Mouse (Mus musculus) forebrain, embryonic 13.5 days (tissue): ENCODE results near the gene Cdhr3. TPM values are rescaled to one million over a fixed set of nuclear protein-coding genes. Genes with fewer than 3 reads are reported as not detected.
A peak's percentile ranks its signal among the peaks of the same experiment; 100 is the strongest.

Experiments
- ATAC-seq: fragments of 200-750 bp; cut with Nextera tagmentation; 2 replicates; pipeline ENCODE4 v1.8.0; 2017
- H3K27ac ChIP-seq: fragments of 300-500 bp; sonication (generic); 2 replicates; pipeline ENCODE4 v1.5.1; 2015; ENCODE audit warnings: inconsistent platforms, mild to moderate bottlenecking, moderate library complexity
- H3K27me3 ChIP-seq: fragments of 300-500 bp; sonication (generic); 2 replicates; pipeline ENCODE4 v1.6.1; 2015; ENCODE audit warnings: mild to moderate bottlenecking, inconsistent platforms
- H3K36me3 ChIP-seq: fragments of 300-500 bp; sonication (generic); 2 replicates; pipeline ENCODE4 v1.6.1; 2015; ENCODE audit warnings: mild to moderate bottlenecking, inconsistent platforms; ENCODE audit not compliant: poor library complexity, severe bottlenecking
- H3K4me1 ChIP-seq: fragments of 300-500 bp; sonication (generic); 2 replicates; pipeline ENCODE4 v1.6.1; 2015; ENCODE audit warnings: inconsistent platforms
- H3K4me2 ChIP-seq: fragments of 300-500 bp; sonication (generic); 2 replicates; pipeline ENCODE4 v1.6.1; 2015; ENCODE audit warnings: inconsistent platforms, mild to moderate bottlenecking, moderate library complexity
- H3K4me3 ChIP-seq: fragments of 300-500 bp; sonication (generic); 2 replicates; pipeline ENCODE4 v1.5.1; 2015; ENCODE audit warnings: mild to moderate bottlenecking, inconsistent platforms
- H3K9ac ChIP-seq: fragments of 300-500 bp; sonication (generic); 2 replicates; pipeline ENCODE4 v1.6.1; 2015; ENCODE audit warnings: mild to moderate bottlenecking, inconsistent platforms
- H3K9me3 ChIP-seq: fragments of 300-500 bp; sonication (generic); replicated peaks from 2 replicates; pipeline ENCODE4 v1.6.1; 2016; ENCODE audit warnings: inconsistent platforms
- WGBS: fragments of 180-500 bp; shearing (Covaris S2); methylation state at CpG from one replicate; pipeline ENCODE4 v1.1.7; 2015; 5-methylcytosine and 5-hydroxymethylcytosine counted together
- polyA plus RNA-seq: library from polyadenylated mRNA; unstranded; fragments of >200 nt; fragmentation: Nextera tagmentation; extraction: Ambion mirVana; gene quantifications from 2 replicates; pipeline ENCODE4 v1.2.1, GENCODE M21; 2015

The Cdhr3 gene
- 0.13 and 0.39 TPM in 2 replicates for polyA plus RNA-seq

DNA sequence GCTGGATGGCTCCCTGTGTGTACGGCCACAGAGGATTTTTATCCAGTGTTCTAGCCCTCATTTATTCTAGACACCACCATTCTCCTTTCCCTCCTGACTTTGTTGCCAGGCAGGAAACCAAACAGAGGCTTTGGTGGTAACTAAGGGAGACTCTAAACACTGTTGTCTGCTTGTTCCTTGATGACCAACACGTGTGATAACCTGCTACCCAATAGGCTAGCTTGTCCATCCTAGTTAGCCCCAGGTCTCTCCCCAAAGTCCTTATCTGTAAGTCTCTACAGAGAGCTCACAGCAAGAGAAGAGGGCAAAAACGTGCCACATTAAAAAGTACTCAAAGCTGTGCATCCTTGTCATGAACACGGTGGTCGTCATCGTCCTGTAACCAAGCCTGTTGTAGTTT is at the start of gene Cdhr3:
Cdhr3 (minus strand) TSS at position 101 of the 400 bp plus-strand sequence.
- Histone ChIP-seq H3K4me2 (no peak within 1 kb of the TSS), H3K4me1 (no peaks in the 10 kb centered on the region), H3K36me3 (no peaks in the 10 kb centered on the region), H3K9me3 (no peaks in the 10 kb centered on the region), H3K27me3 (peaks cover 2% of the 10 kb centered on the region; the same call in 1 of the 2 replicates), H3K27ac (no peak within 1 kb of the TSS), H3K9ac (no peak within 1 kb of the TSS), H3K4me3 (no peak within 1 kb of the TSS)
- ATAC-seq = no peak
- WGBS = 82% methylated on average over 6 of the region's 6 CpGs

DNA sequence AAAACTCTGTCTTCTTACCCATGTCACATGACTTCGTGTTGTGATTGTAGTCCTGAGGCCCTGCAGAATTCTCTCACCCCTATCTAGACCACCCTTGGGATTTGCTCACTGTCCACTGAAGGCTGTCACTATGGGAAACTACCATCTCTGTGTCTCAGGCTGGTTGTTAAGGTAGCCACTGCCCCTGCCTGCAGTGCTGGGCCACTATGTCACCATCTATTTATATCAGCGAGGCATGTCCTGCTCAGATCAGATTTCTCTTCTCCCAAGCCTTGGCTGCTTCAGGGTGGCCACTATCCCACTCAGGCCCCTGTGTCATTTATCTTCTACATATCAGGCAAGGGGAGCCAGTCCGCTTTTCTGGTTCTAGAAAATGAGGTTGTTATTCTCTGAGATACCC is 46.4 kb upstream of the Cdhr3 start:
- WGBS = 86% methylated on average over 3 of the region's 3 CpGs
- Histone ChIP-seq H3K27ac (no peak overlapping the region), H3K9ac (no peak overlapping the region), H3K4me2 (no peak overlapping the region), H3K4me3 (no peak overlapping the region), H3K4me1 (no peaks in the 10 kb centered on the region; the same call in 1 of the 2 replicates), H3K9me3 (no peaks in the 10 kb centered on the region), H3K36me3 (no peaks in the 10 kb centered on the region), H3K27me3 (no peaks in the 10 kb centered on the region)
- no peak for ATAC-seq

DNA sequence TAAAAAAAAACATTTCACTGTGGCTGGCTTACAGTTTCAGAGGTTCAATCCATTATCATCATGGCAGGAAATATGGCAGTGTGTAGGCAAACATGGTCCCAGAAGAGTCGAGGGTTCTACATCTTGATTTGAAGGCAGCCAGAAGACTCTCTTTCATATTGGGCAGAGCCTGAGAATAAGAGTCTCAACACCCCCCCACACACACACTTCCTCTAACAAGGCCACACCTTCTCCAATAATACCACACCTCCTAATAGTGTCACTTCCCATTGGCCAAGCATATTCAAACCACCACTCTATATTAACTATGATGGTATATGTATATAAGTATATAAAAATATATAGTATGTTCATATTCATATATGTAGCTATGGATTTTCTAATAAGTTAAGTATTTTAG is 45.2 kb upstream of the Cdhr3 start:
- Histone ChIP-seq H3K27me3 (no peaks in the 10 kb centered on the region), H3K4me3 (no peak overlapping the region), H3K4me1 (no peaks in the 10 kb centered on the region), H3K4me2 (no peak overlapping the region), H3K27ac (no peak overlapping the region), H3K36me3 (no peaks in the 10 kb centered on the region), H3K9ac (no peak overlapping the region), H3K9me3 (no peaks in the 10 kb centered on the region)
- ATAC-seq = no peak
- 87% methylated on average over 1 of the region's 1 CpGs for WGBS

DNA sequence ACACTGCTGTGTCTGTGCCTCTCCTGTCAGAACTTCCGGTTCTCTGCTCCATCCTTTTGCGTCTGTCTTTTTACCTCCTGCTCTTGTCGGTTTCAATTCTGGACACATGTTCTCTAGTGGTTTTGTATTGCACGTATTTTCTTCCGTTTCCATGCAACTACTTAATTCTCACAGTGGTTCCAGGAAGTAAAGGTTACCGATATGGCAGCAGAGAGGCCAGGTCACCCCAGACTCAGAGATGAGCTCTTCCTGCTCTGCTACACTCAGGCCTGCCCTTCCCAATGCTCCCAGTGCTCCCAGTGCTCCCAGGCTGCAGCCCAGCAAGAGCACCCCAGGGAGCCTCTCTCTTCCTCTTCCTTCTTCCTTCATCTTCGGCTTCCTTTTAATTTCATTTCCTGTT is 39.1 kb upstream of the Cdhr3 start:
- H3K4me3 ChIP-seq = no peak overlapping the region
- WGBS = 86% methylated on average over 7 of the region's 7 CpGs

DNA sequence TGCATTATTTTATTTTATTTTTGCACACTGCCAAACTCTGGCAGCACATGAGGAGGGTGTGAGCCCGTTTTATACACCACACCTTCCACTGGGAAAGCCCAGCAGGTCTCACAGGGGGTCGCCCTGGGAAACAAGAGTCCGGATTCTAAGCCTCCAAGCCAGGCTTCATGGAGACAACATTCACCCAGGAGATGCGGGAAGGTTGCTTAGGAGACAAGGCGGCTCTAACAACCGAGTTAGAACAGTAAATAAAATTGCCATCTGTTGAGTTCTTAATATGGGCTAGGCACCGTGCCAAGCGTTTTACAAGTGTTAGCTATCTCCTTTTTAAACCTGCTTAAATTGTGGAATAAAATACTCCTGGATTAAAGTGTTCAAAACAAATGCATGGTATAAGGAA is 37.7 kb upstream of the Cdhr3 start:
- WGBS = 37% methylated on average over 8 of the region's 8 CpGs
- H3K4me1 ChIP-seq = peaks cover 17% of the 10 kb centered on the region
- H3K9ac ChIP-seq = no peak overlapping the region
- peak overlapping the region; percentile 59; the same call in 1 of the 2 replicates for H3K27ac ChIP-seq
- H3K4me3 ChIP-seq = no peak overlapping the region
- peaks cover 3% of the 10 kb centered on the region; the same call in 1 of the 2 replicates for H3K36me3 ChIP-seq
- H3K9me3 ChIP-seq = no peaks in the 10 kb centered on the region
- H3K27me3 ChIP-seq = no peaks in the 10 kb centered on the region
- ATAC-seq = peak; percentile 37
- no peak overlapping the region for H3K4me2 ChIP-seq

More for the DNA sequence above, 39.1 kb upstream of the Cdhr3 start:
- H3K27ac ChIP-seq = no peak overlapping the region
- peaks cover 17% of the 10 kb centered on the region for H3K4me1 ChIP-seq
- no peaks in the 10 kb centered on the region for H3K9me3 ChIP-seq
- H3K4me2 ChIP-seq = no peak overlapping the region
- H3K36me3 ChIP-seq = peaks cover 3% of the 10 kb centered on the region; the same call in 1 of the 2 replicates
- no peak overlapping the region for H3K9ac ChIP-seq
- no peaks in the 10 kb centered on the region for H3K27me3 ChIP-seq
- no peak for ATAC-seq

DNA sequence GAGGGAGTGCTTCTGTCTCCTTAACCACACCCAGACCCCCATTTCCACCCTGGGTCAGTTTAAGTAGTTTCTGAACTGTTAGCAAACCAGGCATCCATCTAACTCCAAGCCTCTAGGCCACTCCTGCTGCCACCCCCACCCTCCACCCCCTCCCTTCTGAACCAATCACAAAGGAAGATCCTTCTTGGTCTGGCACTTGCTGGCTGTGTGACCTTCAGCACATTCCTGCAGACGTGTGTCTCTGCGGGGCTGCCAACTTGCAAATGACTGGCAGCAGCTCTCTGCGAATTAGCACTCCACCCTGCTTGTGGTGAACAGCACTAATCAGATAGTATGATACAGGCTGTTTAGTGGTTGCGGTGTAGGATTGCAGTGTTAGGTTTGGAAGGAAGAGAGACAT is 36.7 kb upstream of the Cdhr3 start:
- no peaks in the 10 kb centered on the region for H3K27me3 ChIP-seq
- no peak overlapping the region for H3K4me2 ChIP-seq
- no peak overlapping the region for H3K4me3 ChIP-seq
- 0 out of 2 replicates have a peak, but pooled peaks have one; percentile 13 for ATAC-seq
- H3K9ac ChIP-seq = no peak overlapping the region
- H3K36me3 ChIP-seq = peaks cover 3% of the 10 kb centered on the region; the same call in 1 of the 2 replicates
- 25% methylated on average over 4 of the region's 4 CpGs for WGBS
- H3K9me3 ChIP-seq = no peaks in the 10 kb centered on the region
- H3K27ac ChIP-seq = no peak overlapping the region
- peaks cover 17% of the 10 kb centered on the region for H3K4me1 ChIP-seq

DNA sequence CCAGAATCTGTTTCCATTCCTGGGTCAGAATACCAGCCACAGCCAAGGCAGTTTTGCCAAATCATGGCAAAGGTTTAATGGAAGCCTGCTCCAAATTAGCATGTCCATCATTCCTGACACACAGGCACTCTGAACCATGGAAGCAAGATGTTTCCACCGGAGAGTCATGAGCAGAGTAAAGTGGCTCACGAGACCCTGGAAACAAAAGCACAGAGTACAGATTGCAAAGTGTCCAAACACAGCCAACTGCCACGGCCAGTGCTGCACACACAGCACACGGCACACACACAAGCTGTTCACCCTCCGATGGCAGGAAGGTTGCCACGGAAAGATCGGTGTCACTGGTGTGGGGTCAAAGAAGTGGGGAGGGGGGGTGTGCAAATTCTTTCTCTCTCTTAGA is 36.0 kb upstream of the Cdhr3 start:
- Histone ChIP-seq H3K27ac (no peak overlapping the region), H3K9me3 (no peaks in the 10 kb centered on the region), H3K36me3 (peaks cover 3% of the 10 kb centered on the region; the same call in 1 of the 2 replicates), H3K9ac (no peak overlapping the region), H3K4me1 (peaks cover 17% of the 10 kb centered on the region), H3K27me3 (no peaks in the 10 kb centered on the region), H3K4me3 (no peak overlapping the region), H3K4me2 (no peak overlapping the region)
- peak; percentile 55; the same call in 1 of the 2 replicates for ATAC-seq
- 34% methylated on average over 7 of the region's 7 CpGs for WGBS

DNA sequence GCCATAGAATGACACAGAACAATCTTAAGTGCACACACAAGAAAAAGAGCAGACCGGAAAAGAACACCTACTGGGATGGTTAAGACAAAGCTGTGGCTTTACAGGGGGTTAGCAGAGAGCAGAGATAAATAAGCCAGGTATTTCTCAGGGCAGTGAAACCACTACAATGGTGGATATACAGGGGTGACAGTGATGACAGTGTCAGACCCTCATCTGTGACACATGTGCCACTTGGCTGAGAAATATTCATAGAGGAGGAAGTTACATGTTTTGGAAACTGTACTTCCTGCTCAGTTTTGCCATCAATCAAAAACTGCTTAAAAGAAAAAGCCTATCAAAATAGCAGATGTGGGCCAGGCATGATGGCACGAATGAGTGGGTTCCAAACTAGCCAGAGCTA is 35.4 kb upstream of the Cdhr3 start:
- no peak overlapping the region for H3K4me2 ChIP-seq
- peaks cover 3% of the 10 kb centered on the region; the same call in 1 of the 2 replicates for H3K36me3 ChIP-seq
- no peaks in the 10 kb centered on the region for H3K27me3 ChIP-seq
- no peak overlapping the region for H3K9ac ChIP-seq
- 94% methylated on average over 2 of the region's 2 CpGs for whole genome bisulfite sequencing
- H3K9me3 ChIP-seq = no peaks in the 10 kb centered on the region
- H3K4me3 ChIP-seq = no peak overlapping the region
- no peak for ATAC-seq
- H3K27ac ChIP-seq = no peak overlapping the region
- H3K4me1 ChIP-seq = peaks cover 17% of the 10 kb centered on the region

DNA sequence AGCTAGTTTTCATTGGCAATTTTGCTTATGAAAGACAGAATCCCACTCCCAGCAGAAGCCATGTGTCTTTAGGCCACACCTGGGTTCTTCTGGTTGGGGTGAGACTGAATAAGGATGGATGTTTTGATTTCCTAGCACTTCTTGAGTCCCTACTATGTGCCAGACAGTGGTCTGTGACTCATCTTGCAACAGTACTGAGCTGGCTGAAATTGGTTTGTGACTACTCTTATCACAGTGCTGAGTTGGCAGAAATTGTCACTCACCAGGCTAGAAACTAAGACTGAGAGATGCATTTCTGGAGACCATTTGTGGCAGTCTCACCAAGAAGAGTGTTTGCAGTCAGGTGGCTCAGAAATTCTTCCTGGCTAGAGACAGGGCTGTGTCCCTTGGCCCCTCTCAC is 33.6 kb upstream of the Cdhr3 start:
- Histone ChIP-seq H3K4me3 (no peak overlapping the region), H3K4me1 (peaks cover 17% of the 10 kb centered on the region), H3K4me2 (no peak overlapping the region), H3K27ac (no peak overlapping the region), H3K27me3 (no peaks in the 10 kb centered on the region), H3K36me3 (peaks cover 3% of the 10 kb centered on the region; the same call in 1 of the 2 replicates), H3K9me3 (no peaks in the 10 kb centered on the region), H3K9ac (no peak overlapping the region)
- ATAC-seq = no peak

DNA sequence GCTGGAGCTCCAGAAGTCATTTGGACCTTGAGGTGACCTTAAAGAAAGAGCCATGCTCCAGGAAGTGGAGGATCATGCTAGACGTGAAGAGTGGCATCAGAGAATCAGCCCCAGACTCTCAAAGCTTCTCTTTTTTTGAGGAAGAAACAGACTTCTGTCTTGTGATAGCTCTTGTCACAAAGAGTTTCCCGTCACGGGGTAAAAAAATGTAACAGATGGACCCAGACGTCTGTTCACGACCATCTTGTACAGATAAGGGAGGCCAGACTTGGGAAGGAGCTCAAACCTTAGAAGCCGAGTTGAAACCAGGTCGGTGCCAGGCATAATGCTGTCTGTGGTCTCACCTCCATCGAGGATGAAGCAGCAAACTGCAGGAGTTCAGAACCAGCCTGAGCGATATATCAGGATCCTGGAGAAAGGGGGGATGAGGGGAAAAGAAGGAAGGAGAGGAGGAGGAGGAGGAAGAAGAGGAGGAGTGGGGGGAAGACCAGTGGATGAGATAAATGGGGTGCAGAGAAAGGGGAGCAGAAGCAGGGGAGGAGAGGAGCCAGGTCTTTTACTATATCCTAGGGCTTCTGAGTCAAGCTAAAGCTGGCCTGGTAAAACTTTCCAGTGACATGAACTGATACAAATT is 33.0 kb upstream of the Cdhr3 start:
- Histone ChIP-seq H3K4me1 (peaks cover 17% of the 10 kb centered on the region), H3K9ac (no peak overlapping the region), H3K36me3 (peaks cover 3% of the 10 kb centered on the region; the same call in 1 of the 2 replicates), H3K27me3 (no peaks in the 10 kb centered on the region), H3K4me3 (no peak overlapping the region), H3K27ac (no peak overlapping the region), H3K9me3 (no peaks in the 10 kb centered on the region), H3K4me2 (no peak overlapping the region)
- no peak for ATAC-seq
- WGBS = 78% methylated on average over 9 of the region's 9 CpGs

DNA sequence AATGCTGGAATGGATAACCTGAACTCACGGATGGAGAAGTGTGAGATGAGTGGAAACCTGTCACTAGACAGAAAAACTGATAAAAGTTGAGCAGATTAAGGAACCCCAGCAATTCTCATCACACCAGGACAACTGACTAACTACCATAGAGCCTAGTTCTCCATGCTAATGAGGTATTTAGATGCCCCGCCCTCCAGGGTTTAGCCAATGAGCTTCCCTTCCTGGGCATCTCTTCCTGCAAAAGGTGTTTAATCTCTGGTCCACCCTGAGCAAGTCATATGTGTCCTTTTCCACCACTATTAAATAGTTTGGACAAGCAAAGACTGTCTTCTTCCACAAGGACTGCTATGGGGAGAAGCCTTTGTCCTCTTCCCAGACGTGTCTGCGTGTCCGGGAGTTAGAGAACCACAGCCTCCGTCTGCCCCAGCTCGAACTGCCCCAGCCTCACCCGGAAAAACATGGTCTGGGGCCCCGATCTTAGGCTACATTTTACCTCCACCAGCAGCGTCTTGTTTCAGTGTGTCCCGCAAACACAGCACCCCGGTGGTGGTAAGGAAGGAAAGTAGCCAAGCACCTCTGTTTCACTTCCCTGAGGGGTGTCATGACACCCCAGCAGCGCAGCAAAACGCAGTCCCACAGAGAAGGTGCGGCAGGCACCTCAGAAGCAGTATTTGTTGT is 26.1 kb upstream of the Cdhr3 start:
- 41% methylated on average over 15 of the region's 15 CpGs for WGBS
- Histone ChIP-seq H3K36me3 (no peaks in the 10 kb centered on the region), H3K4me1 (no peaks in the 10 kb centered on the region), H3K27me3 (peaks cover 15% of the 10 kb centered on the region), H3K9me3 (no peaks in the 10 kb centered on the region), H3K27ac (no peak overlapping the region), H3K9ac (no peak overlapping the region), H3K4me2 (no peak overlapping the region), H3K4me3 (no peak overlapping the region)
- no peak for ATAC-seq

DNA sequence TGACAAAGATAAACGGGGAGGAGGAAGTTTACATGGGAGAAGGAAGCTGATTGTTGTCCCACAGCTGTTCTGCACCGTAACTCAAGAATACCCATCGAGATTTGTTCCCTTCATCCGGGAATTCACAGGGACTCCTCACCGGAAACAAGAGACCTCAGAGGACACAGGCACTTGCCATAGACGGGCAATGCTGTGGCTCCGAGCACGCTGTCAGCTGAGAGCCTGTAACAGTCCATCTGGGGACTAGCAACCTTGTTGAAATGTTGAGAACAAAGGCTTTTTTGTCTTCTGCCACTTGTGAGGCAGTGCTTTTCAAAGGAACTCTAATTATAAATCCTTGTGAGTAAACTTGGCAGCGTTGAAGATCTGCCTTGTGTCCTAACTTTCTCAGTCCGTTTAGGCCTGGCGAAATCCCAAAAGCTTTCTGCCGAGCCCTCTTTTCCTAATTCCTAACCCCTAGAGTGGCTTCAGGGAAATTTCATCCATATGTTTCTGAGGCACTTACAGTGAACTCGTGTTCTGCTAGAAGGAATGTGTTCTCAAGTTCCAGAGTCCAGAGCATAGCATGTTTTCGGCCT is 18.3 kb upstream of the Cdhr3 start:
- no peak overlapping the region for H3K4me3 ChIP-seq
- H3K9ac ChIP-seq = no peak overlapping the region
- peaks cover 32% of the 10 kb centered on the region for H3K4me1 ChIP-seq
- peaks cover 25% of the 10 kb centered on the region for H3K27me3 ChIP-seq
- peak overlapping the region; percentile 69 for H3K27ac ChIP-seq
- peak; percentile 67 for ATAC-seq
- no peak overlapping the region for H3K4me2 ChIP-seq
- H3K36me3 ChIP-seq = no peaks in the 10 kb centered on the region
- no peaks in the 10 kb centered on the region for H3K9me3 ChIP-seq
- 16% methylated on average over 14 of the region's 14 CpGs for WGBS
